Mouse (Mus musculus) olfactory bulb, adult 2 months (tissue): ENCODE results near the gene Naa40.

Source experiments
- CTCF ChIP-seq: fragments of 200-500 bp; IDR thresholded peaks from 2 replicates; pipeline ENCODE4 v1.5.1; 2012; ENCODE audit warnings: low read depth, mild to moderate bottlenecking, low read length, moderate library complexity; ENCODE audit not compliant: insufficient read depth
- POLR2A ChIP-seq: fragments of 200-500 bp; IDR thresholded peaks from 2 replicates; pipeline ENCODE4 v1.6.1; 2012; ENCODE audit warnings: mild to moderate bottlenecking, low read depth, low read length, moderate library complexity; ENCODE audit not compliant: insufficient read depth

- TF ChIP-seq CTCF = no peak
- peak; percentile 60; the same call in 1 of the 2 replicates for TF ChIP-seq POLR2A
Observed at GRCm38 (mm10) chr19:7240782-7241690, at the start of gene Naa40.
